Mouse (Mus musculus): ENCODE data around the gene Msi1. TPM values are rescaled to one million over a fixed set of nuclear protein-coding genes. Genes with fewer than 3 reads are reported as not detected.
A peak's percentile ranks its signal among the peaks of the same experiment; 100 is the strongest.

Gene Msi1
- 16.0 and 16.2 TPM in 2 replicates for polyA plus RNA-seq (2014; fragmentation: Nextera tagmentation; extraction: Ambion mirVana)

DNA sequence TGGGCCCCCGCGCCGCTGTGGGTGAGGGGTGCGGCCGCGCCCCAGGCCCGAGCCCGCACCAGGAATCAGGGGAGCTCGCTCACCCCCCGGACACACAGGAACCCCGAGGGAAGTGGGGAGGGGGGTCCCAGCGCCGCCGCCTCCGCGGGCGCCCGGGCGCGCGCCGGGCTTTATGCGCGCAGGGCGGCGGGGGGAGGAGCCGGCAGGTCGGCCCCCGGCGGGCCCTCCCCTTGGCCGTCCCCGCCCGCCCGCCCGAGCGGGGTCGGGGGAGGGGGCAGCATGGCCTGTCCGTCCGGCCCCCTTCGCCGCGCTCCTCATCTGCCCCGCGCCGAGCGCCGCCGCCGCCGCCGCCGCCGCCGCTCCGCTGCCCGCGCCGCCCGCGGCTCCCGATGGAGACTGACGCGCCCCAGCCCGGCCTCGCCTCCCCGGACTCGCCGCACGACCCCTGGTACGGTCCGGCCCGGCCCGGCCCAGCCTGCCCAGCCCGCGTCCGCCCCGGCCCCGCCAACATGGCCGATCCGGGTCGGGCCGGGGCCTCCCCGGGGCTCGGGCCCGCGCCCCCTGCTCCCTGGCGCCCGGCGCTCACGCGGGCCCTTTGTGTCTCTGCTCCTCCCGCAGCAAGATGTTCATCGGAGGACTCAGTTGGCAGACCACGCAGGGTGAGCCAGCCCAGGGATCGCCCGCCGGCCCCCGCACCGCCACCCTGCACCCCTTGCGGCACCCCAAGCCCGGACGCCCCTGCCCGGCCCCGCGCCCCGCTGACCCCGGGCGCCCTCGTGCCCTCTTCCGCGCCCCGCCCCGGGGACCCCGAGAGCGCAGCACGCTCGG is at the start of gene Msi1:
Gene Msi1, plus strand, starts transcription at position 241 of the 828 bp plus-strand sequence.
- peak within 1 kb of the TSS; percentile 93 for H3K4me3 ChIP-seq (ENCODE audit: low read depth, low read length)
- 0% methylated on average over 6 of the region's 117 CpGs for WGBS
- 0 out of 2 replicates have a peak, but pooled peaks cover 12% of the 10 kb centered on the region for H3K36me3 ChIP-seq (ENCODE audit: control insufficient read depth, insufficient read depth, low read length)
- peak; percentile 73 for DNase-seq (ENCODE audit: low spot score)
- peak within 1 kb of the TSS; percentile 83 for H3K27ac ChIP-seq (replicated peaks; ENCODE audit: low read depth, low read length)
- peak within 1 kb of the TSS; percentile 92 for H3K4me2 ChIP-seq (ENCODE audit: low read depth, low read length)
- H3K9me3 ChIP-seq (ENCODE audit: control insufficient read depth, low read length), result no peaks in the 10 kb centered on the region
- peak within 1 kb of the TSS; percentile 98 for H3K9ac ChIP-seq (ENCODE audit: low read depth, low read length)
- peaks cover 27% of the 10 kb centered on the region for H3K4me1 ChIP-seq (ENCODE audit: control insufficient read depth, insufficient read depth, low read length)
- ATAC-seq (ENCODE audit: low read depth), result peak; percentile 86
- H3K27me3 ChIP-seq (replicated peaks; ENCODE audit: control insufficient read depth, insufficient read depth, low read length), result no peaks in the 10 kb centered on the region

DNA sequence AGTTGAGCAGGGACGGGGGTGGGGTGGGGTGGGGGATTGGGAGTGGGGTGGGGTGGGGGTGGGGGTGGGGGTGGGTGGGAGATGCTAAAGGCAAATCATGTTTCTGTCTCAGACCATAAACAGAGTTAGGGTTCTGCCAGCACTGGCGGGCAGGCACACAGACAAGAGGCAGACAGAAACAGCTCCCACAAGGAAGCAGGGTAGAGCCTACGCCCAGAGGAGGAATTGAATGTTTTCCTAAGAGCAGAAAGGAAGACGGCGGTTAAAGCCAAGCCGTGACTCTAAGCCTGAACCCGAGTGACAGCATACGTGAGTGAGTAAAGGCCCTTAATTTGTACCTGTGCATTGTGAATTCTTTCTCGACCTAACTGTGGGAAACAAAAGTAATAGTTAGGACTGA is 37.5 kb upstream of the Msi1 start:
- whole genome bisulfite sequencing, result 20% methylated on average over 9 of the region's 9 CpGs
- peak; percentile 38; the same call in 1 of the 2 replicates for ATAC-seq (ENCODE audit: low read depth)

DNA sequence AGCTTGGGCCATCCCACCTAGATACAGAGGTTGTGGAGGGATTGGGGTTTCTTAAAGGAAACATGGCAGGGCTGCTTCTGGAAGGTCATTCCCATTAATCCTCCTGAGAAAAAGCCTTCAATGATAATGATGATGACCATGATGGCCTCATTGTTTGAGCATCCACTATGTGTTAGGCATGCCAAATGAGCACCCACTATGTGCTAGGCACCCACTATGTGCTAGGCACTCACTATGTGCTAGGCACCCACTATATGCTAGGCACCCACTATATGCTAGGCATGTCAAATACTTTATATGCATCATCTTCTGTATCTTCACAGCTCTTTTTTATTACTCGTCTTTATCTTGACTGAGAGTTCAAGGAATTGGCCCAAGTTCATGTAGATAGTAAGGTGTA is 36.4 kb upstream of the Msi1 start:
- 0 out of 2 replicates have a peak, but pooled peaks cover 3% of the 10 kb centered on the region for H3K4me1 ChIP-seq (ENCODE audit: control insufficient read depth, insufficient read depth, low read length)
- ATAC-seq (ENCODE audit: low read depth) (no peak), DNase-seq (ENCODE audit: low spot score) (no peak)
- no peak overlapping the region for H3K27ac ChIP-seq (replicated peaks; ENCODE audit: low read depth, low read length)
- no peak overlapping the region for H3K4me3 ChIP-seq (ENCODE audit: low read depth, low read length)
- no peaks in the 10 kb centered on the region for H3K36me3 ChIP-seq (ENCODE audit: control insufficient read depth, insufficient read depth, low read length)
- no peak overlapping the region for H3K4me2 ChIP-seq (ENCODE audit: low read depth, low read length)
- H3K27me3 ChIP-seq (replicated peaks; ENCODE audit: control insufficient read depth, insufficient read depth, low read length), result no peaks in the 10 kb centered on the region
- no peaks in the 10 kb centered on the region for H3K9me3 ChIP-seq (ENCODE audit: control insufficient read depth, low read length)
- H3K9ac ChIP-seq (ENCODE audit: low read depth, low read length), result no peak overlapping the region
- WGBS, result 97% methylated on average over 1 of the region's 1 CpGs

More for the DNA sequence above, 37.5 kb upstream of the Msi1 start:
- no peaks in the 10 kb centered on the region for H3K4me1 ChIP-seq (ENCODE audit: control insufficient read depth, insufficient read depth, low read length)
- H3K27me3 ChIP-seq (replicated peaks; ENCODE audit: control insufficient read depth, insufficient read depth, low read length), result no peaks in the 10 kb centered on the region
- peak overlapping the region; percentile 71; the same call in 1 of the 2 replicates for H3K27ac ChIP-seq (replicated peaks; ENCODE audit: low read depth, low read length)
- no peaks in the 10 kb centered on the region for H3K9me3 ChIP-seq (ENCODE audit: control insufficient read depth, low read length)
- no peaks in the 10 kb centered on the region for H3K36me3 ChIP-seq (ENCODE audit: control insufficient read depth, insufficient read depth, low read length)
- peak; percentile 64 for DNase-seq (ENCODE audit: low spot score)
- H3K4me3 ChIP-seq (ENCODE audit: low read depth, low read length), result no peak overlapping the region
- 0 out of 2 replicates have a peak overlapping the region, but pooled peaks have one; percentile 4 for H3K4me2 ChIP-seq (ENCODE audit: low read depth, low read length)
- peak overlapping the region; percentile 2; the same call in 1 of the 2 replicates for H3K9ac ChIP-seq (ENCODE audit: low read depth, low read length)

DNA sequence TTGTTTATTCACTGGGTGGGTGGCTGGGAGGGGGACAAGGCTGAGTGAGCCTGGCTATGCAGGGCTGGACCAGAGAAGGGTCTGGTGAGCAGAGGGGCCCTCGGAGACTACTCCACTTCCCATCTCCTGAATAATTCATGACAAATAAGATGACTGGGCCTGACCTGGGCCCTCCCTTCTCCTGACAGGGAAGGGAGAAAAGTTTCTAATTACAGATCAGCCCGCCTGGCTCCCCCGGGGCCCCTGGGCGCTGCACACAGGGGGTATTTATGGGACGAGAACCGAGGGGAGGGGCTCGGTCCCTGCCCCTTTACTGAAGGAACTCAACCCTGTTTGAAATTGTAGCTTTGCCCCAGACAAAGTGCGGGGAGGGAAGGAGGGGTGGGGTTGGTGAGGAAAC is 35.2 kb upstream of the Msi1 start:
- Histone ChIP-seq H3K4me1 (ENCODE audit: control insufficient read depth, insufficient read depth, low read length) (0 out of 2 replicates have a peak, but pooled peaks cover 7% of the 10 kb centered on the region), H3K36me3 (ENCODE audit: control insufficient read depth, insufficient read depth, low read length) (no peaks in the 10 kb centered on the region), H3K9ac (ENCODE audit: low read depth, low read length) (no peak overlapping the region), H3K27me3 (replicated peaks; ENCODE audit: control insufficient read depth, insufficient read depth, low read length) (no peaks in the 10 kb centered on the region), H3K4me3 (ENCODE audit: low read depth, low read length) (no peak overlapping the region), H3K4me2 (ENCODE audit: low read depth, low read length) (no peak overlapping the region), H3K27ac (replicated peaks; ENCODE audit: low read depth, low read length) (no peak overlapping the region), H3K9me3 (ENCODE audit: control insufficient read depth, low read length) (no peaks in the 10 kb centered on the region)
- 5% methylated on average over 7 of the region's 8 CpGs for WGBS
- ATAC-seq (ENCODE audit: low read depth) (peak; percentile 42), DNase-seq (ENCODE audit: low spot score) (peak; percentile 61)

DNA sequence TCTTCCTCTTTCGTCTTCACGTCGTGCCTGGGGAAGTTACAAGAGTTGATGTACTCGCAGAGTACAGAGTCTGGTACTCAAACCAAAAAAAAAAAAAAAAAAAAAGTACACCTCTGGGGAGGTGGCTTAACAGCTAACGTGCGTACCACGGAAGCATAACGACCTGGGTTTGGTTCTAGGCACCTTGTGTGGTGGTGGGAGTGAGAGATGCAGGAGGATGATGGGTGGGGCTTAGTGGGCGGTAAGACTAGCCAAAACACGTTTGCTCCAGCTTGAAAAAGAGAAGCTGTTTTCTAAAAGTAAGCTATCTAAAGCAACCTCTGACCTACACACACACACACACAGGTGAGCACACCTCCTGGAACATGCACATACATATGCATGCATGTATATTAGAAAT is 34.6 kb upstream of the Msi1 start:
- no peak overlapping the region for H3K4me3 ChIP-seq (ENCODE audit: low read depth, low read length)
- ATAC-seq (ENCODE audit: low read depth), result no peak
- no peaks in the 10 kb centered on the region for H3K9me3 ChIP-seq (ENCODE audit: control insufficient read depth, low read length)
- H3K4me2 ChIP-seq (ENCODE audit: low read depth, low read length), result no peak overlapping the region
- no peak for DNase-seq (ENCODE audit: low spot score)
- H3K27me3 ChIP-seq (replicated peaks; ENCODE audit: control insufficient read depth, insufficient read depth, low read length), result no peaks in the 10 kb centered on the region
- H3K9ac ChIP-seq (ENCODE audit: low read depth, low read length), result no peak overlapping the region
- 0 out of 2 replicates have a peak, but pooled peaks cover 7% of the 10 kb centered on the region for H3K4me1 ChIP-seq (ENCODE audit: control insufficient read depth, insufficient read depth, low read length)
- 17% methylated on average over 10 of the region's 10 CpGs for WGBS
- no peak overlapping the region for H3K27ac ChIP-seq (replicated peaks; ENCODE audit: low read depth, low read length)
- H3K36me3 ChIP-seq (ENCODE audit: control insufficient read depth, insufficient read depth, low read length), result no peaks in the 10 kb centered on the region

DNA sequence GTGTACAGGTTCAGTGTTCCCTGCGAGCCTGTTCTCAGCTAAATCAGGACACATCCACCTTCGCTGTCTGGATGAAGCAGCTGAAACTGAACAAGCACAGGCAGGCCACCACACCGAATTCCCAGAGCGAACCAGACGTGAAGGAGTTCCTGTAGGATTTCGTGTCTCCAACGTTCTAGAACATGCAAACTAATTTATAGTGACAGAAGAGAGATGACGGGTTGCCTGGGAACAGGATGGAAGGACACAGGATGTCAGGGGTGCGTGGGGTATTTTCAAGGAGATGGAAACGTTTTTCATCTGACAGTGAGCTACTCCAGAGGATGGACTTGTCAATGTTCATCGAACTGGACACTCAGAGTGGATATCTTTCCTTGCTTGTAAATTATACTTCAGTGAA is 32.7 kb upstream of the Msi1 start:
- H3K4me3 ChIP-seq (ENCODE audit: low read depth, low read length), result no peak overlapping the region
- no peak overlapping the region for H3K27ac ChIP-seq (replicated peaks; ENCODE audit: low read depth, low read length)
- ATAC-seq (ENCODE audit: low read depth) (no peak), DNase-seq (ENCODE audit: low spot score) (no peak)
- no peak overlapping the region for H3K4me2 ChIP-seq (ENCODE audit: low read depth, low read length)
- no peaks in the 10 kb centered on the region for H3K9me3 ChIP-seq (ENCODE audit: control insufficient read depth, low read length)
- H3K27me3 ChIP-seq (replicated peaks; ENCODE audit: control insufficient read depth, insufficient read depth, low read length), result no peaks in the 10 kb centered on the region
- no peaks in the 10 kb centered on the region for H3K36me3 ChIP-seq (ENCODE audit: control insufficient read depth, insufficient read depth, low read length)
- 0 out of 2 replicates have a peak, but pooled peaks cover 7% of the 10 kb centered on the region for H3K4me1 ChIP-seq (ENCODE audit: control insufficient read depth, insufficient read depth, low read length)
- 61% methylated on average over 11 of the region's 11 CpGs for WGBS
- no peak overlapping the region for H3K9ac ChIP-seq (ENCODE audit: low read depth, low read length)

DNA sequence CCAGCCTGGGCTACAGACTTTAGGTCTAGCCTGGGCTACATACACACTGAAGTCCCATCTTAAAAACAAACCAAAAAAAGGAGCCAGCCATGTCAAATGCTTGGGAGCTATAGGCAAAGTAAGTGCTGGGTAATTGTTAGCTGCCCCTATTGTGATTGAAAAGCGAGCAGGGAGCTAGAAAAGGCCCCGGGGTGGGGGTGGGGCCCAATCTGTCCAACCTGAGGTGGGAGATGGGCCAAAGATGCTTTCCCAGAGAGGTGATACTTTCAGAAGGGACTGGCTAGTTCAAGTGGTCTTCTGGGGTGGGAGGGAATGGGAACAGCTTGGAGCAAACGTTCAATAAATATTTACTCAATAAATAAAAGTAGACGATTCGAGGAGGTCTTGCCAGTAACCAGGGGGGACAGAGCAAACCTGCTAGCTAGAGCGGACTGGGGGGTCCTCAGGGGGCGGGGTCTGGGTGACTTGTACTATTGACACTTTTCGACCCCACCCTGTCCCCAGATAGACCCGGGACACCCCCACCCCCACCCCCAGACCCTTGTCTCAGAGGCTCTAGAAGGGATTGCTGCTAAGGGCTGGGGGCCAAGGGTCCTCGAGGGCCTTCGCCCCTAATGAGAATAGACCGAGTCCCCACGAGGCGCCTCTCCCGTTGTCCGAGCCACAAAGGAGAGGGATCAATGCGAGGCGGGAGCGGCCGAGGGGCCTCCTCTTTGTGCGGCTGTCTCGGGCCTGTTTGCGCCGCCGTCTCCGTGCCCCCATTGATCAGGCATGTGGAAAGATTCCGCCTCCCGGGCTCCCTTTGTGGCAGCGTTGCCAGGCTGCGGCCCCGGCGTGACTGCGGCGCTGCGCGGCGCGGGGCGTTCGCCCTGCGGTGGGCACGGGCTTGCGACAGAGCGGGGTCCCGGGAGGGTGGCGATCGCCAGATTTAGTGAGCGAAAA is 31.3 kb upstream of the Msi1 start:
- 0 out of 2 replicates have a peak, but pooled peaks cover 7% of the 10 kb centered on the region for H3K4me1 ChIP-seq (ENCODE audit: control insufficient read depth, insufficient read depth, low read length)
- H3K36me3 ChIP-seq (ENCODE audit: control insufficient read depth, insufficient read depth, low read length), result no peaks in the 10 kb centered on the region
- H3K9ac ChIP-seq (ENCODE audit: low read depth, low read length), result peak overlapping the region; percentile 75
- no peaks in the 10 kb centered on the region for H3K9me3 ChIP-seq (ENCODE audit: control insufficient read depth, low read length)
- peak overlapping the region; percentile 57 for H3K27ac ChIP-seq (replicated peaks; ENCODE audit: low read depth, low read length)
- peak overlapping the region; percentile 43 for H3K4me3 ChIP-seq (ENCODE audit: low read depth, low read length)
- H3K27me3 ChIP-seq (replicated peaks; ENCODE audit: control insufficient read depth, insufficient read depth, low read length), result no peaks in the 10 kb centered on the region
- ATAC-seq (ENCODE audit: low read depth) (peak; percentile 82), DNase-seq (ENCODE audit: low spot score) (peak; percentile 79)
- WGBS, result 3% methylated on average over 46 of the region's 48 CpGs
- peak overlapping the region; percentile 80 for H3K4me2 ChIP-seq (ENCODE audit: low read depth, low read length)

DNA sequence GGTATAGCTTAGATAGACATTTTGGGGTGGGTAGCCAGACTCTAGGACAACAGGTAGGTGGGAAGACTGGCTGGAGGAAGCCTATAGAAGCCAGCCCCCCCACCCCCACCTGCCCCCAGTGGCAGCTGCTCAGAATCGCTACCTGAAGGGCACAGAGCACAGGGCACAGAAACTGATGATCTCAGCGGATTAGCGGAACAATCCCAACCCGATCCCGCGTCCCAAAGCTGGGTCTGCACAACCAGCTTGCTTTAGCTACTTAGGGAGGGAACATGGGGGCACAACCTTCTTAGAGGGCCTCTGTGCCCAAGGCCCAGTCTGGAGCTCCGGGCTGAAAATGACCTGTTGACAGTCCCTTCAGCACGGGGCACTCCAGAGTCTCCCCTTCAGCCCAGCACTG is 27.3 kb upstream of the Msi1 start:
- no peaks in the 10 kb centered on the region for H3K27me3 ChIP-seq (replicated peaks; ENCODE audit: control insufficient read depth, insufficient read depth, low read length)
- no peak overlapping the region for H3K27ac ChIP-seq (replicated peaks; ENCODE audit: low read depth, low read length)
- WGBS, result 89% methylated on average over 6 of the region's 8 CpGs
- H3K36me3 ChIP-seq (ENCODE audit: control insufficient read depth, insufficient read depth, low read length), result no peaks in the 10 kb centered on the region
- peaks cover 18% of the 10 kb centered on the region; the same call in 1 of the 2 replicates for H3K4me1 ChIP-seq (ENCODE audit: control insufficient read depth, insufficient read depth, low read length)
- no peak overlapping the region for H3K4me3 ChIP-seq (ENCODE audit: low read depth, low read length)
- no peak overlapping the region for H3K4me2 ChIP-seq (ENCODE audit: low read depth, low read length)
- ATAC-seq (ENCODE audit: low read depth) (no peak), DNase-seq (ENCODE audit: low spot score) (no peak)
- no peak overlapping the region for H3K9ac ChIP-seq (ENCODE audit: low read depth, low read length)
- no peaks in the 10 kb centered on the region for H3K9me3 ChIP-seq (ENCODE audit: control insufficient read depth, low read length)
